Mouse (Mus musculus) forebrain, embryonic 14.5 days (tissue): Measurements from ENCODE around the gene Dnttip2. TPM values are rescaled to one million over a fixed set of nuclear protein-coding genes. Genes with fewer than 3 reads are reported as not detected.

Experiments used
- ATAC-seq: fragments of 200-750 bp; cut with Nextera tagmentation; 2 replicates; pipeline ENCODE4 v1.8.0; 2017; ENCODE audit warnings: mild to moderate bottlenecking, moderate library complexity
- DNase-seq: peaks from one replicate; pipeline ENCODE4 v3.0.0-alpha.2; 2015; ENCODE audit warnings: low spot score
- H3K27ac ChIP-seq: fragments of 300-500 bp; sonication (generic); 2 replicates; pipeline ENCODE4 v1.5.1; 2014; ENCODE audit warnings: low read depth, mild to moderate bottlenecking, control low read depth, low read length, moderate library complexity
- H3K27me3 ChIP-seq: fragments of 300-500 bp; sonication (generic); replicated peaks from 2 replicates; pipeline ENCODE4 v1.6.1; 2014; ENCODE audit warnings: low read length, control low read depth, mixed read lengths; ENCODE audit not compliant: control insufficient read depth, insufficient read depth
- H3K36me3 ChIP-seq: fragments of 300-500 bp; sonication (generic); 2 replicates; pipeline ENCODE4 v1.6.1; 2014; ENCODE audit warnings: low read length, control low read depth; ENCODE audit not compliant: control insufficient read depth, insufficient read depth
- H3K4me1 ChIP-seq: fragments of 300-500 bp; sonication (generic); 2 replicates; pipeline ENCODE4 v1.6.1; 2014; ENCODE audit warnings: antibody characterized with exemption, low read length, control low read depth; ENCODE audit not compliant: control insufficient read depth, insufficient read depth
- H3K4me2 ChIP-seq: fragments of 300-500 bp; sonication (generic); 2 replicates; pipeline ENCODE4 v1.6.1; 2014; ENCODE audit warnings: mild to moderate bottlenecking, control low read depth, low read length
- H3K4me3 ChIP-seq: fragments of 300-500 bp; sonication (generic); 2 replicates; pipeline ENCODE4 v1.5.1; 2014; ENCODE audit warnings: low read depth, low read length, control low read depth
- H3K9ac ChIP-seq: fragments of 300-500 bp; sonication (generic); 2 replicates; pipeline ENCODE4 v1.6.1; 2014; ENCODE audit warnings: mild to moderate bottlenecking, low read length, control low read depth, moderate library complexity
- H3K9me3 ChIP-seq: fragments of 300-500 bp; sonication (generic); replicated peaks from 2 replicates; pipeline ENCODE4 v1.6.1; 2016; ENCODE audit warnings: low read length, control low read depth, mixed read lengths; ENCODE audit not compliant: control insufficient read depth
- WGBS: fragments of 180-500 bp; shearing (Covaris S2); extraction: QIAGEN DNeasy Blood & Tissue Kit; methylation state at CpG from one replicate; pipeline ENCODE4 v1.1.7; 2014; 5-methylcytosine and 5-hydroxymethylcytosine counted together
- polyA plus RNA-seq: library from polyadenylated mRNA; unstranded; fragments of >200 nt; fragmentation: Nextera tagmentation; extraction: Ambion mirVana; gene quantifications from 2 replicates; pipeline ENCODE4 v1.2.1, GENCODE M21; 2014

Dnttip2 gene
- polyA plus RNA-seq, 1 experiment from 2014 or later: 60.5 TPM

GRCm38 (mm10) chr3:122312936-122313629 lies 38.9 kb downstream of the Dnttip2 start:
- no peaks in the 10 kb centered on the region for H3K4me1 ChIP-seq

GRCm38 (mm10) chr3:122313936-122314335 lies 39.7 kb downstream of the Dnttip2 start:
- 0 out of 2 replicates have a peak, but pooled peaks have one; percentile 11 for ATAC-seq
- 48% methylated on average over 7 of the region's 7 CpGs for WGBS
- H3K4me2 ChIP-seq: no peak overlapping the region

More at GRCm38 (mm10) chr3:122312936-122313629, 38.9 kb downstream of the Dnttip2 start:
- no peak overlapping the region for H3K9ac ChIP-seq
- no peak overlapping the region for H3K4me2 ChIP-seq
- H3K4me3 ChIP-seq: no peak overlapping the region
- DNase-seq (no peak), ATAC-seq (no peak)
- H3K36me3 ChIP-seq: no peaks in the 10 kb centered on the region
- WGBS: 79% methylated on average over 10 of the region's 10 CpGs
- H3K27me3 ChIP-seq: no peaks in the 10 kb centered on the region
- H3K9me3 ChIP-seq: no peaks in the 10 kb centered on the region
- H3K27ac ChIP-seq: no peak overlapping the region

GRCm38 (mm10) chr3:122316621-122317020 lies 42.4 kb downstream of the Dnttip2 start:
- peak; percentile 29 for DNase-seq
- Histone ChIP-seq H3K4me2 (peak overlapping the region; percentile 31; the same call in 1 of the 2 replicates), H3K9me3 (no peaks in the 10 kb centered on the region), H3K4me3 (no peak overlapping the region), H3K4me1 (no peaks in the 10 kb centered on the region), H3K9ac (no peak overlapping the region), H3K36me3 (no peaks in the 10 kb centered on the region), H3K27me3 (no peaks in the 10 kb centered on the region), H3K27ac (no peak overlapping the region)
- peak; percentile 49 for ATAC-seq
- WGBS: 19% methylated on average over 11 of the region's 11 CpGs

More at GRCm38 (mm10) chr3:122313936-122314335, 39.7 kb downstream of the Dnttip2 start:
- no peaks in the 10 kb centered on the region for H3K9me3 ChIP-seq
- H3K4me3 ChIP-seq: no peak overlapping the region
- H3K4me1 ChIP-seq: no peaks in the 10 kb centered on the region
- no peak for DNase-seq
- no peaks in the 10 kb centered on the region for H3K36me3 ChIP-seq
- H3K27me3 ChIP-seq: no peaks in the 10 kb centered on the region
- H3K27ac ChIP-seq: no peak overlapping the region
- no peak overlapping the region for H3K9ac ChIP-seq

GRCm38 (mm10) chr3:122317339-122317738 lies 43.2 kb downstream of the Dnttip2 start:
- ATAC-seq: no peak
- 79% methylated on average over 6 of the region's 6 CpGs for WGBS
- DNase-seq: no peak
- H3K4me3 ChIP-seq: no peak overlapping the region
- no peak overlapping the region for H3K27ac ChIP-seq
- H3K9ac ChIP-seq: no peak overlapping the region
- no peaks in the 10 kb centered on the region for H3K27me3 ChIP-seq
- no peaks in the 10 kb centered on the region for H3K4me1 ChIP-seq
- no peak overlapping the region for H3K4me2 ChIP-seq
- H3K9me3 ChIP-seq: no peaks in the 10 kb centered on the region
- no peaks in the 10 kb centered on the region for H3K36me3 ChIP-seq

GRCm38 (mm10) chr3:122322226-122322625 lies 48.0 kb downstream of the Dnttip2 start:
- Histone ChIP-seq H3K36me3 (no peaks in the 10 kb centered on the region), H3K27me3 (no peaks in the 10 kb centered on the region), H3K9me3 (no peaks in the 10 kb centered on the region), H3K4me3 (no peak overlapping the region), H3K9ac (no peak overlapping the region), H3K4me2 (no peak overlapping the region), H3K4me1 (no peaks in the 10 kb centered on the region), H3K27ac (no peak overlapping the region)
- 80% methylated on average over 9 of the region's 9 CpGs for WGBS
- no peak for ATAC-seq
- DNase-seq: no peak

- WGBS: 91% methylated on average over 6 of the region's 6 CpGs
- Histone ChIP-seq H3K9ac (no peak overlapping the region), H3K27me3 (no peaks in the 10 kb centered on the region), H3K27ac (no peak overlapping the region), H3K9me3 (no peaks in the 10 kb centered on the region), H3K36me3 (no peaks in the 10 kb centered on the region), H3K4me3 (no peak overlapping the region), H3K4me2 (no peak overlapping the region), H3K4me1 (no peaks in the 10 kb centered on the region)
- ATAC-seq (no peak), DNase-seq (no peak)
Observed at GRCm38 (mm10) chr3:122323841-122324240, 49.7 kb downstream of the Dnttip2 start.

- WGBS: 90% methylated on average over 3 of the region's 3 CpGs
- Histone ChIP-seq H3K36me3 (no peaks in the 10 kb centered on the region), H3K4me3 (no peak overlapping the region), H3K9me3 (no peaks in the 10 kb centered on the region), H3K4me1 (no peaks in the 10 kb centered on the region), H3K9ac (no peak overlapping the region), H3K27me3 (no peaks in the 10 kb centered on the region), H3K4me2 (no peak overlapping the region), H3K27ac (no peak overlapping the region)
- DNase-seq: no peak
- ATAC-seq: no peak
Observed at GRCm38 (mm10) chr3:122324528-122324927, 50.3 kb downstream of the Dnttip2 start.

- Histone ChIP-seq H3K4me3 (no peak overlapping the region), H3K4me1 (no peaks in the 10 kb centered on the region), H3K27me3 (no peaks in the 10 kb centered on the region), H3K4me2 (no peak overlapping the region), H3K9me3 (no peaks in the 10 kb centered on the region), H3K27ac (no peak overlapping the region), H3K9ac (no peak overlapping the region), H3K36me3 (no peaks in the 10 kb centered on the region)
- ATAC-seq (no peak), DNase-seq (no peak)
- 87% methylated on average over 12 of the region's 12 CpGs for WGBS
Observed at GRCm38 (mm10) chr3:122330484-122330883, 56.3 kb downstream of the Dnttip2 start.

- Histone ChIP-seq H3K4me1 (no peaks in the 10 kb centered on the region), H3K27me3 (no peaks in the 10 kb centered on the region), H3K36me3 (no peaks in the 10 kb centered on the region), H3K4me3 (no peak overlapping the region), H3K9me3 (no peaks in the 10 kb centered on the region), H3K4me2 (no peak overlapping the region), H3K9ac (no peak overlapping the region), H3K27ac (no peak overlapping the region)
- DNase-seq (no peak), ATAC-seq (no peak)
- WGBS: 8% methylated on average over 4 of the region's 4 CpGs
Observed at GRCm38 (mm10) chr3:122333493-122333892, 59.3 kb downstream of the Dnttip2 start.
